Mouse (Mus musculus) yolk sac, embryonic 10.5 days (tissue): Measurements from ENCODE around the gene Slc43a2.
"Not testable (repeated sequence)": the region's sequence is repeated elsewhere in the genome, so short reads cannot be mapped to it uniquely, and the experiment has no call there.

Experiments used
- DNase-seq: peaks from one replicate; pipeline ENCODE4 v3.0.0-alpha.2; 2017; ENCODE audit warnings: low spot score

Gene Slc43a2

GRCm38 (mm10) chr11:75572854-75573650, 41.6 kb downstream of the Slc43a2 start:
- DNase-seq = peak; percentile 86

- DNase-seq = no peak
These were observed 43.1 kb downstream of the Slc43a2 start for GRCm38 (mm10) chr11:75574378-75575123.

GRCm38 (mm10) chr11:75575560-75576123, 44.1 kb downstream of the Slc43a2 start:
- DNase-seq = no peak

GRCm38 (mm10) chr11:75578609-75579008, 47.1 kb downstream of the Slc43a2 start:
- no peak for DNase-seq

- no peak for DNase-seq
These were observed 50.1 kb downstream of the Slc43a2 start for GRCm38 (mm10) chr11:75581495-75582149.

GRCm38 (mm10) chr11:75583521-75583920, 52.0 kb downstream of the Slc43a2 start:
- DNase-seq = no peak

GRCm38 (mm10) chr11:75585061-75585460, 53.6 kb downstream of the Slc43a2 start:
- no peak for DNase-seq

- no peak for DNase-seq
These were observed 54.5 kb downstream of the Slc43a2 start for GRCm38 (mm10) chr11:75585978-75586377.

GRCm38 (mm10) chr11:75586963-75587362, 55.5 kb downstream of the Slc43a2 start:
- DNase-seq = no peak

GRCm38 (mm10) chr11:75587493-75588284, 56.2 kb downstream of the Slc43a2 start, which contains the start of gene Pitpna:
Gene Pitpna, plus strand, starts transcription at chr11:75588097.
- DNase-seq = peak; percentile 89

- peak; percentile 80 for DNase-seq
These were observed 56.9 kb downstream of the Slc43a2 start for GRCm38 (mm10) chr11:75588285-75588941.

- DNase-seq = no peak
These were observed 61.1 kb downstream of the Slc43a2 start for GRCm38 (mm10) chr11:75592612-75593011.

- no peak for DNase-seq
These were observed 62.9 kb downstream of the Slc43a2 start for GRCm38 (mm10) chr11:75594431-75594830.

- no peak for DNase-seq
These were observed 63.9 kb downstream of the Slc43a2 start for GRCm38 (mm10) chr11:75595404-75595803.

GRCm38 (mm10) chr11:75595816-75596215, 64.3 kb downstream of the Slc43a2 start:
- DNase-seq = no peak

- DNase-seq = no peak
These were observed 65.3 kb downstream of the Slc43a2 start for GRCm38 (mm10) chr11:75596726-75597255.

- DNase-seq = no peak
These were observed 66.5 kb downstream of the Slc43a2 start for GRCm38 (mm10) chr11:75598004-75598403.

- DNase-seq = not testable (repeated sequence)
These were observed 68.3 kb downstream of the Slc43a2 start for GRCm38 (mm10) chr11:75599802-75600201.

- DNase-seq = no peak
These were observed 73.3 kb downstream of the Slc43a2 start for GRCm38 (mm10) chr11:75604826-75605225.

GRCm38 (mm10) chr11:75605318-75605717, 73.8 kb downstream of the Slc43a2 start:
- peak; percentile 47 for DNase-seq

GRCm38 (mm10) chr11:75608776-75609175, 77.3 kb downstream of the Slc43a2 start:
- DNase-seq = peak; percentile 43
